Mouse (Mus musculus) bone marrow macrophage, adult 2 months (primary cell): ENCODE measurements around the gene Col19a1. TPM values are rescaled to one million over a fixed set of nuclear protein-coding genes. Genes with fewer than 3 reads are reported as not detected.

ENCODE experiments used
- H3K27ac ChIP-seq: 2 replicates; pipeline ENCODE4 v1.5.1; 2012; ENCODE audit warnings: low read depth, low read length; ENCODE audit not compliant: insufficient read depth
- H3K4me1 ChIP-seq: 2 replicates; pipeline ENCODE4 v1.6.1; 2012; ENCODE audit warnings: low read length; ENCODE audit not compliant: control insufficient read depth, insufficient read depth
- H3K4me3 ChIP-seq: 2 replicates; pipeline ENCODE4 v1.5.1; 2012; ENCODE audit warnings: mild to moderate bottlenecking, low read length, moderate library complexity; ENCODE audit not compliant: insufficient read depth
- CTCF ChIP-seq: IDR thresholded peaks from 2 replicates; pipeline ENCODE4 v1.5.1; 2012; ENCODE audit warnings: low read depth, mild to moderate bottlenecking, low read length, moderate library complexity
- POLR2A ChIP-seq: IDR thresholded peaks from 2 replicates; pipeline ENCODE4 v1.6.1; 2012; ENCODE audit warnings: mild to moderate bottlenecking, low read depth, low read length, borderline replicate concordance
- polyA plus RNA-seq: library from polyadenylated mRNA; stranded (reverse); fragments of >200 nt; gene quantifications from 2 replicates; pipeline ENCODE4 v1.2.4, GENCODE M21; 2012; ENCODE audit not compliant: missing spikeins, insufficient read depth, insufficient read length

Col19a1 gene
- polyA plus RNA-seq, 1 experiment = 0.83 TPM

DNA sequence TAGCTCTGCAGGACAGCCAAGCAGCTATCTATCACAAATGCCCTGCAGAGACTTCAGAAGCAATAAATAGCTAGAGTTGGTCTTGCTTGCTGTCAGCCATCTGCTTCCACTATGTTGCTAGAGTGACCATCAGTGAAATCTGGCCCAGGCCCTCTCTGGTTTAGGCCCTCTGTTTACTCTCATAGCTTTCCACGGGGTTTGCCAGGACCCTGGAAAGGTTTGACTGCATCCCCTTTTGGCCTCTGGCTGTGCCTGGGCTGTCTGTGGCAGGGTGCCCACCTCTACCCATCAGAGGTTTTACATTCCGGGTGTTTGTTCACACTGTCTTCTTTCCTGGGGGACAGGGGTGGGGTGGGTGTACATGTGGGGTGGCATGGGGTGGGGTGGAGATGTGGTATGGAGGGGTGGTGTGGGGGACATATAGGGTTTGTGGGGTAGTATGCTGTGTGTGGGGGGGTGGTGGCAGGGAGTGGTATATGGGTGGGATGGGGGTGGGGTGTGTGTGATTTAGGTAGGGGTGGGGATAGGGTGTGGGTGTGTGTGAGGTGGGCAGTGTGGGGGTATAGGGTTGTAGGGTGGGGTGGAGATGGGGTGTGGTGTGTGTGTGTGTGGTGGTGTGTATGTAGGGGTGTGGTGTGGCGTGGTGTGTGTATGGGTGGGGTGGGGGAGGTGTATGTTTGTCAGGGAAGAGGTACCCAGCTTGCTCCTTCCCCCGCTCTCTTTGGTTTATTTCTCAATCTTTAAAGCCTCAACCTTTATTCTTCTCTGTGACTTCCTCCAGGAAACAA is 214.6 kb downstream of the Col19a1 start:
- Histone ChIP-seq H3K27ac (no peak overlapping the region), H3K4me3 (no peak overlapping the region), H3K4me1 (no peaks in the 10 kb centered on the region)
- no peak for TF ChIP-seq POLR2A
- no peak for TF ChIP-seq CTCF

DNA sequence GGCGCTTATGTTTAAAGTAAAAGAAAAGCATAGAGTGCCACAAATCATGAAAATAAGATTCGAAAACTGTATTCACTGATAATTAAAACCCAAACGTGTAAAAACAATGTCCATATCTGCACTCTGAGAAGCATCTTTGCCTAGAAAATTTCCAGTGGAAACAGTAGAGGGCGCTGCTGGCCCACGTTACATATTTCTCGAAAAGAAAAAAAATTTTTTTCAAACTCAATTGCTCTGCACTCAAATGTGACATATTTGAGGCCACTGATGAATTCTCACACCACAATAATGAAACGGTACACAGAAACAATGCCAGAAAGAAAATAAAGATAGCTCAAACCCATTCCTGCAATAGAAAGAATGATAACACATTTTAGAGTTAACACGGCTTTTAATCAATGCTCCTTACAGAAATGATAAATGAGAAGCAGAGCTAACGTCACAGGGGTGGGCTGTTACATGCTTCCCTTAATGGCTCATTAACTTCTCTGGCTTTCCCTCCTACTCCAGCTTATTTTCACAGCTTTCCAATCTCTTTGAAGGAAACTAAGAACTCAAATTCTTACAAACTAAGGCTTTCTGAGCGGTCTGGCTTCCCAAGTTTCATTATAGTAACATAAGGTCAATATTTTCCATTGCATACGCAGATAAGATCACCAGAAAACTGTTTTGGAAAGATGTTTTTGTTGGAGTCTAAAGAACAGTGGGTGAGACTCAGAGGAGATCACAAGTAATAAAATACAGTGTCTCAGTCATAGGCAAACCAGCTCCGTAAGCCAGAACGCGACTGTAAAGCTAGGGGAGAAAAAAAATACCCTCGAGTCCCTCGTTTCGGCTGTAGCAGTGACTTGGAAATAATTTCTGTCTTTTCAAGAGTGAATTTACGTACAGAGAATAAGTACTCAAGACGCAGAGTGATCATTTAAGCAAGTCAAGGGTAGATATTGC is 219.4 kb downstream of the Col19a1 start:
- TF ChIP-seq CTCF (no peak), POLR2A (no peak)
- Histone ChIP-seq H3K27ac (no peak overlapping the region), H3K4me1 (no peaks in the 10 kb centered on the region), H3K4me3 (no peak overlapping the region)

DNA sequence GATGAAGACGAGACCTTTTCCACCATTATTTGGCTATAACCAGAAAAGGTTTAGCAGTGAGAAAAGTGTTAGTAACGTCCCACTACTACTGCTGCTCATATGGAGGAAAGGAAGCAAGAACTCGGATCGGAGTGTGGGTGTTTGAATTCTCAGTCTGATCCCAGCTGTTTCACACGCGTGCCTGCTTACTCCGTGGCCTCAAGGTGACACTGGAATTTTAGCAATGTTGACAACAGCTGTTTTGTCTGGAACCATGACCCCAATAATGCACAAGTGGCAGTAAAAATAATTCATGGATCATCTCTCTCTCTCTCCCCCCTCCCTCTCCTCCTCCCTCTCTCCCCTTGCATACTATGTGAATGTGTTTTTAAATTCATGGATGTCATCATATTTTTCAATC is 222.5 kb downstream of the Col19a1 start:
- Histone ChIP-seq H3K4me1 (no peaks in the 10 kb centered on the region), H3K27ac (no peak overlapping the region), H3K4me3 (no peak overlapping the region)
- no peak for TF ChIP-seq POLR2A
- TF ChIP-seq CTCF = no peak

DNA sequence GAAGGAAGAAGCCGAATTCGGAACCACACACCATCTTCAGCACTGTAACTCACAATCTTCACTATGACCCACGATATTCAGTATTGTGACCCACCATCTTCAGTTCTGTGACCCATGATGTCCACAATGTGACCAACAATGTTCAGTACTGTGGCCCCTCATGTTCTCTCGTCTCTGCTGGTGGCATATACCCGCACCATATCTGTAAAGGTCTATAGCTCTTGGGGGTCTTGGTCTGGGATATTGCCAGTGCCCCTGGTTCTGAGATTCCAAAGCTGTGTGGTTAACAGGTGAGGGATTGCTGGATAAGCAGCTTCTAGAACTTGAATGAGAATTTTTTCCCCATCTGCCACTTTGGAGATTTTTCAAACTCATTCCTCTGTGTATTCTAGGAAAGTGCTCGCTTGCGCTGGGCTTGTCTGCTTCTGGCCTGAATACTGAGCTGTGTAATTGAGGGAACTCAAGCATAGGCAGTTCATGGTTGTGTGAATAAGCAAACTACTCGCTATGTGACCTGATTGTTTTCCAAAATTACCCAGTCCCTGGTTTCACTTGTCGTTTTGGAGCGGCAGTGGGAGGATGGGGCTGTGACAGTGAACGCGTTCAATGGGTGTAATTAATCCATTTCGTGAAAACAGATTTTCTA is 225.2 kb downstream of the Col19a1 start:
- no peak overlapping the region for H3K4me3 ChIP-seq
- no peak for TF ChIP-seq POLR2A
- TF ChIP-seq CTCF = no peak
- H3K27ac ChIP-seq = no peak overlapping the region
- no peaks in the 10 kb centered on the region for H3K4me1 ChIP-seq

DNA sequence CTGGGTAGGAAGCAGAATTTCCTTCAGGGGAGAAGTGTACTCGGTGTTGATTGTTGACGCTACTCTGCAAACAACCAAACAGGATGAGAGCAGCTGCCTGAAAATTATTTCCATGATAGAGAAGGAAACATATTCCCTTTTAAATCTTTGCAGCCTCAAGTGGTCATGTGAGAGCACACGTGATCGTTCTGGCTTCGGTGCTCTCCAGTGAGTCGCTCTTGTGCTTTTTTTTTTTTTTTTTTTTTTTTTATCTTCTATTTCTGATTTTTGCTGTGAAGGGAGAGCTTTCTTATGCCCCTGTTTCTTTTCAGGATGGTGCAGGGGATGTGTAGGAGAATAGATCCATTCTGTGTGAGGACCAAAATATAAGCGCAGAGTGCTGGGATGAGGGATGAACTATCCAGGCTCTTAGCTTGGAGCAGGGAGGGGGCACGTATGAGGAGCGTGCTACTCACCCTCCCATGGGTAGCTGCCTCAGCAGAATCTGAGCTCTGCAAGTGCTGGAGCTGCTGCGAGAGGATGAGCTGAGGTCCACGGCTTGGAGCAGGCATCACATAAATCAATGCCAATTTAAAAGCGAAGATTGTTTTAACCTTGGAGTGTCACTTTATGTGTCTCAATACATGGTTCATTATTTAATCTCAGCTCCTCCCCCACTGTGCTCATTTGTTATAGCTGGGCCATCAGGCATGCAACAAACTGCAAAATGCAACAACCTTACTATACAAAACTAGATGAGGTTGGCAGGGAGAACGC is 237.6 kb downstream of the Col19a1 start:
- no peak overlapping the region for H3K4me3 ChIP-seq
- no peak for TF ChIP-seq POLR2A
- no peak for TF ChIP-seq CTCF

DNA sequence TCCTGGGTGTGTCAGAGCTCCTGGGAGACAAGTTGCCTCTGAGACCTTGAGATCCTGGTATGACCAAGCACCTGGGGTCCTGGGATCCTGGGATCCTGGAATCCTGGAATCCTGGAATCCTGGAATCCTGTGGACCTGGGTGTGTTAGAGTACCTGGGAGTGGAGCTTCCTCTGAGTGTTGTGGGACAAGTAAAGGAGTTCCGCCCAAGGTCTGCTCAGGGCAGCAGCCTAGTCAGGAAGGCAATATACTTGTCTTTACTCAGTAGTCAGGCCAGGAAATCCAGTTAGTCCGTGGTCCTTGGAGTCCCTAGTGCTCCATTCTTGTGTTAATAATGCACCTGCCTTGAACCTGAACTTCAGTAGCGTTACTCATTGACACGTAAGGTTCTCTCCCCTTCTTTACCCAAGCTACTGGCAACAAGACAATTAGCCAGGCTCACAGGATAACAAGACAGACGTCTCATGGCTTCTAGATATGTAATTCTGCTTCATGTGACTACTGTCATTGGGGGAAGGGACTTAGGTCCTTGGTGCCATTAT is 239.6 kb downstream of the Col19a1 start:
- TF ChIP-seq POLR2A (no peak), CTCF (no peak)
- Histone ChIP-seq H3K27ac (no peak overlapping the region), H3K4me3 (no peak overlapping the region), H3K4me1 (no peaks in the 10 kb centered on the region)

More for the DNA sequence above, 237.6 kb downstream of the Col19a1 start:
- Histone ChIP-seq H3K4me1 (no peaks in the 10 kb centered on the region), H3K27ac (no peak overlapping the region)

DNA sequence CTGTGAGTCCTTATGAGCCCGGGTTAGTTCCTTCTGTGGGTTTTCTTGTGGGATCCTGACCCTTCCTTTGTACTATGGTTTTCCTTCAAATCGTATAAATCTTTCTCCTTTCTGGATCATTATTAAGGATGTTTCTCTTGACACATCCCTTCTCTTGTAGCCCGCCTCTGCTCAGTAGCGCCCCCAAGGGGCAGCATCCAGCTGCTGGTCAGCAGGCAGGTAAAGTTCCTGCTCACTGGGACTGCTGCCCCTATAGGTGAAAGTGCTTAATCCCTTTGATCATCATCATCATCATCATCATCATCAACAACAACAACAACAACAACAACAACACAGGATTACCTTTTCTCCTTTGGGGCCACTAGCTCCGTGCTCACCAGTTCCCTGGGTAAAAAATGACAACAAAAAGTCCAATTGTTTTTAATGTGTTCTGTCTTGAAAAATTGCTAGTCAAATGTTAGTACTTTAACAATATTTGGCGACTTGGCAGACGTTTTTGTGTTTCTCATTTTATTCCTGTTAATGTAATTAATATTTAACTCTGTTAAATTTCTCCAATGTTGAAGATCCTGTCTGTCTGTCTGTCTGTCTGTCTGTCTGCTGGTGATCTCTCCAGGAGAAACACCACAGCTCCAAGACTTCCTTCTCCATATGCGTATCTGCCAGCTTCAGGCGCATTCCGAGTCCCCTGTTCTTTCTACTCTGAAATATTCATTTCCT is 249.6 kb downstream of the Col19a1 start:
- TF ChIP-seq CTCF (no peak), POLR2A (no peak)
- H3K27ac ChIP-seq = no peak overlapping the region
- H3K4me1 ChIP-seq = no peaks in the 10 kb centered on the region
- no peak overlapping the region for H3K4me3 ChIP-seq

DNA sequence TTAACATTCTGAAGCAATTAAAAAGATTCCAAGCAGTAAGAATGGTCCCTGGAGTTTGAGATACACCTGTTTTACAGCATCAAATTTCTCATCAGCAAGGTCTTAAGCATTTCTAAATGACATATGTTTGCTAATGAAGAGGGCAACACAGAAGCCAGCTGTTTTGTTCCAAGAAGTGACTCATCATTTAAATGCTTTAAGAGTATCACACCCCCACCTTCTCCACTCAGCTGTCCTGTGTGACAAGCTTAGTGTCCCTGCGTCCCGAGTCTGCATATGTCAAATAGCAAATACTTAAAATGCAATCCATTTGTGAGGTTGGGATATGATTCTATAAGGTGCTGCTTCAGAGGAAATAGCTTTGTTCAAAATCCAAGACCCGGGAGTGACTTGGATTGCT is 251.2 kb downstream of the Col19a1 start:
- no peak overlapping the region for H3K27ac ChIP-seq
- H3K4me1 ChIP-seq = no peaks in the 10 kb centered on the region
- no peak for TF ChIP-seq CTCF
- TF ChIP-seq POLR2A = no peak
- no peak overlapping the region for H3K4me3 ChIP-seq
